Mouse (Mus musculus): ENCODE measurements around the gene Col4a4.

The Col4a4 gene

DNA sequence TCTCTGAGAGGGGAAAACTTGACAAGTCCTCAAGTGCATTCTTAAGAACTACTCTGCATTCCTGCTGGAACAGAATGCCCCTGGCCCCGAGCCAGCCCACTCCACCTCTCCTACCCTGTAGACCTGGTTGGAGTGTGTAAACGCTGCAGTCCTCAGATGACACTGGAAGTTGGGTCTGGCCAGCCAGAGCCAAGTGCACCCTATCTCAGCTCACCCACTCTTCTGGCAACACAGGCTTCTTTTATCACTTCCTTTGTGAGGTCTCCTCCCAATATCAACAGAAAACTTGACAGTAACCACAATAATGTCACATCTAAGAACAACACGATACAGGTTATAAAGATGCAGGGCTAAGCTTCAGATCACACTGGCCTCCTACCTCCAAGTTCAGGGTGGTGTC is 8.7 kb downstream of the Col4a4 start:
- DNase-seq (ENCODE audit: low spot score): no peak

DNA sequence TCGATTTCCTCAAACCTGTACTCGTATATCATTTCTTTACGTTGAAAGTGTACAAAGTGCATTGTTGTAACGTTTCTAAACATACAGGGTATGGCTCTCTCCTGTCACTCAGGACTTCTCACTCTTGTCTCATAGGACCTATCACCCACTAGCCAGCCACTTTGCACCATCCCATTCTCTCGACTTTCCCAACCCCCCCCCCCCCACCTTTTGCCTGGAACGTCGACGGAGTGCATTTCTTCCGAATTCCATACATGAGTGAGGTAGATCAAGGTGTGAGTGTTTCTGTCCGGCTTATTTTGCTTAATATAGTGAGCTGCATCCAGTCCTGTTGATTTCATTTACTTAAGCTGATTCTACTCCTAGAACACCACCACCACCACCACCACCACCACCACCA is 9.3 kb downstream of the Col4a4 start:
- no peak for DNase-seq (ENCODE audit: low spot score)

DNA sequence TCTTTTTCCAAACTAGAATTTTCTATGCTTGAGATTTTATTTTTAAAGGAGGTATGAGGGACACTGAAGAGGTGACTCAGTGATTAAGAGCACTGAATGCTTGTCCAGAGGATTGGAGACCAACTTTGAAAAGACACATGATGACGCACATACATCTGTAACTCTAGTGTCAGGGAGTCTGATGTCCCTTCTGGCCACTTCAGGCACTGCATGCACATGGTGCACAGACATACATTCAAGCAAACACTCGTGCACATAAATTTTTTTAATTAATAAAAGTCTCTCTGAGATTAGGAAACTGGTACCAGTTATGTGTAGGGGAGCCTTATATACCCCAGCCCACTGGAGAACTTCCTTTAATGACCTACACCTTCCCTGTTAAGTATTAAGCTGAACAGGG is 10.5 kb downstream of the Col4a4 start:
- no peak for DNase-seq (ENCODE audit: low spot score)

DNA sequence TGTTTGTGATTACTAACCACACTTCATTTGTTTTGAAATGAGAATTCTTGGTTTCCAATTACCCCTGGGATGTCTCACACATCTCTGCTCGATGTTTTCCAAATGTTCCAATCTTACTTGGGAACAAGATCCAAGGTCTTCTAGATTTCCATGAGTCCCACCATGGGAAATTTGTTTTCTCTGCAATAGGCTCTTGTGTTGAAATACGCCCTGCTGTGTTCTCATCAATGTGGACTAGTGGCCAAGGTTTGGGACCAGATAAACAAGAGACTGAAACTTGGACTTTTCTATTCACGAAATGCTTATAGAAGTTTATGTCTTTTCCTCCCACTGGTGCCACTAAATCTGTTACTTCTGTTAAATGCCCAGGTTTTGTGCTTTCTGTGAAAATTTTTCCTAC is 11.0 kb downstream of the Col4a4 start:
- no peak for DNase-seq (ENCODE audit: low spot score)

DNA sequence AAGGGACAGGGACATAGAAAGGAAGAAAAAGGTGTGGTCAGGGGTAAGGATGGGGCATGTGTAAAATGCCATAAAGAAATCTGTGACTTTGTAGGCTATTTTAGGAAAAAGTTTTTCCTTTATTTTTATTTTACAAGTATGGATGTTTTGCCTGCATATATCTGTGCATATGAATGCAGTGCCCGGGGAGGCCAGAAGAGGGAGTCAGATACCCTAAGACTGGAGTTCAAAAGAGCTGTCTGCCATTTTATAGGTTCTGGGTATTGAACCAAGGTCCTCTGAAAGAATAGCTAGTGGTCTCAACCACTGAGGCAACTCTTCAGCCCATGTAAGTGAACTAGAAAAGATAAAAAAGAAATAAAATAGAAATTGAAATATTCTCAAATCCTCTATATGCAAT is 14.9 kb downstream of the Col4a4 start:
- no peak for DNase-seq (ENCODE audit: low spot score)

DNA sequence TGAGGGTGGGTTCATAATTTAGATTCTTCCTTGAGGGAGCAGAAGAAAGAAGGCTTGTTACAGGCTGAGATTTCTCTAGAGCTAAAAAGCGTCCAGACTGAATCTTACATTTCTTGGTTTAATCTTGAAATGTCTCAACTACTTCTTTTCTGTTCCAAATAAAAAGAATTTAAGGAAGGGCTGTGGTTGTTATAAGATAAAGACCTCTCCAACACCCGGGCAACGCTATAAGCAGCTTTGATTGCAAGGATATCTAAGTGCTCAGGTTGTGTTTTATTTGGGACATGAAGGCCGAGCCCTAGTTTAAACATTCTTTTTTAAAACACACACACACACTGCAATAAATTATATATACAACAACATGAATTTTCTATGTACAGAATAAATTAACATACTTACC is 17.2 kb downstream of the Col4a4 start:
- DNase-seq (ENCODE audit: low spot score): no peak

DNA sequence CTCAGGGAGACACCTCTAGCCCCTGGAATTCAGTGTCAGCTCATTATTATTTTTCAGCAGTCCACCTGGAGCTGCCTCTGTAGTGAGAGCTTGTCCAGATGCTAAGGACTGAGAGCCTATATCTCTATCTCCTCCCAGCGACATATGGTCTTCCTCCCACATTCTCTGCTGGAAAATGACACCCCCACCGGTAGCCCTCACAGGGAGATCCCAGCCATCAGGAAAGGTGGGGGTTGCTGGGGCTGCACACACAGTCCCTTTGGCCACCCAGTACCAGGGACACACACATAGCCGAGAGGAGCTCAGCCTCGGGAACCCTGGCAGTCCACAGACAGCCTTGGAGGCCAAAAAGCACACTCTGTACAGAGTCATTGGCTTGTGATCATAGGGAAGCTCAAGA is 26.4 kb downstream of the Col4a4 start:
- DNase-seq (ENCODE audit: low spot score): no peak

DNA sequence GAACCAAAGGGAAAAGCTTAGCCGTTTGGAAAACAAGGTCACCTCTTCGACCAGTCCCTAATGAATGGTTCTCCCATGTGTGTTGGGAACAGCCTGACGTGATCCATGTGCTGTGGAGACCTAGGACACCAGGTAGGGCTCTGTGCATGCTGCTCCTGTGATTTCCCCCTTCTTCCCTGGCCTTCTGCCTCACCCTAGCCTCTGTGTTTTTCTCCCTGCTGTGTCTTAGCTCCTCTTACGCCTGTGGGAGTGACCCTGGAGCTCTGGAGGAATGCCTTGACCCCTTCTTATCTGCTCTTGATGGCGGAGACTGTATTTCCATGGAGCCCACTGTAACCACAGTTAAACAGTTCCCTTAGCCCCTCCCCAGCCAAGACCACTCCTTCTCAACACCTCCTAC is 31.8 kb downstream of the Col4a4 start:
- no peak for DNase-seq (ENCODE audit: low spot score)

DNA sequence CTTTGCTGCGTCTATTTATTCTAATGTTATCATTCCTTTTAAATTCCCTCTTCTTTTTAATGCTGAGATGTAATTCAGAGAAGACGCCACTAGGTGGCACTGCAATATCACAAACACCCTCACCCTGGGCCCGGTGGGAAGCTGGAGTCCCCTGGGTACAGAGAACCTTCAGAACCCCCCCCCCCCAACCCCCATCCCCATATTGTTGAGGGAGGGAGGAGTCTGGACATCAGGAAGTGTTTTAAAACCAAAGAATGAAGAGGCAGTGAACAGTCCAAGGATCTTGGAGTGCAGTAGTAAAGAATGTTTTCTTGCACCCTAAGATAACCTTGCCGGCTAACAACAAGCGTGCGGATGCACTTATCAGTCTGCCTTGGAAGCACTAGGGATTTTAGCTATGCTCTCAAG is 32.2 kb downstream of the Col4a4 start:
- no peak for DNase-seq (ENCODE audit: low spot score)

DNA sequence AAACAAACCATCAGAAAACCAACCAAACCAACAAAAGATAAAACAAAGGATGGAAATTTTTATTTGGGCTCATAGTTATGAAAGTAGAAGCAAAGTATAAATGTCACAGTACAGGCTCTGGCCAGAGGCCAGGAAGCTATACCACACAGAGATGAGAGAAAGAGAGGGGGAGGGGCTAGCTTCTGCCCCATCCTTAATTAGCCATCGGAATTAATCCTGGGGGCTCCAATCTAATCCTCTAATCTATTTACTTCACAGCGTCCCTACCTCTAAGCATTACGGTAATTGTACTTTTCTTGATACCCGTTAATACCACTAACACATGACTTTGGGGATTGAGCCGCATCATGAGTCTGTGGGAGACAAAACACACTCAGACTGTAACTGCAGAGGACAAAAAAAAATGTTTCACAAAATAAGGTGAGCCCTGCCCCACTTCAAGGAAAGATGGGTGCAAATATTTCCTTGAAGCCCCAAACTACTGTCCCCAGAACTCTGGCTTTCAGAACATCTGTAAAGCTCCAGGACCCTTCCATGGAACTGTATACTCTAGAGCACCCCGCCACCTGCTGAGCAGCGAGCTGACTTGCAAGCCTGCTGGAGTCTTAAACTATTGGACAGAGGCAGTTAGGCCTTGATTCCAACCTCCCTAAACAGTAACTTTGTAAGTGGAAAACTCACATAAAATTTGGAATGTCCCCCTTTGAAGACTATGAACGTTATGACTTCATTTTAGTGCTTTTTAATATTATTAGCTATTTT is 41.3 kb downstream of the Col4a4 start:
- DNase-seq (ENCODE audit: low spot score): no peak

DNA sequence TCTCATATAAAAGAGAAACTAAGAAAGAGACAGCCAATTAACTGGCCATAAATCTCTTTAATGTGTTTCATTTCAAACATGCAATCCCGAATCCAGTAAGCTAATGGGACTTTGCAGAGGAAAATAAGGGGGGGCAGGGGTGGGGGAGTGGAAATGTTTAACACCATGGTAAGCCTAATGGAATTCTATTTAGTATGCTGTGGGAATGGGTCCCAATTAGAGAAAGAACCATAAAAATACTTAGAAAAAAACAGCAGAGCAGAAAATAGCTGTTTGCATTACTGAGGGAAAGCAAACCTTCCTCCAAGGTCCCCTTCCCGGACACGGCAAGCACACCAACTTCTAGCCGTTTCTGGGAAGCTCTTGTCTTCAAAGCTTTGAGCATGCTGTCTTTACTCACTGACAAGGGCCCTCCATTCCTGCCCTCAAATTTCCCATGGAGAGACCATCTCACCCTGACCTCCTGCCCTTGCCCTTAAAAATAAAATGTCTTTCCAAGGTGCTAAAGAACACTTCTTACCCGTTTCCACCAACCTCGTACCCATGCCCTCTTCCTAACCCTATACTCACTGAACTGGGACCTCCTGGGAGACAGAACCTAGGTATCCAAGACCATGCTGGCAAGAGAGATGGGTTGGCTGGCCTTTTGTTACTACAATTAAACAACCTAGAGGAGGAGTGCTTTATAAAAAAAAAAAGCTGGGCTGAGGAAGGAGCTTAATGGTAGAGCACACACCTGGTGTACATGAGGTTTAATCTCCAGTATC is 42.0 kb downstream of the Col4a4 start:
- no peak for DNase-seq (ENCODE audit: low spot score)

DNA sequence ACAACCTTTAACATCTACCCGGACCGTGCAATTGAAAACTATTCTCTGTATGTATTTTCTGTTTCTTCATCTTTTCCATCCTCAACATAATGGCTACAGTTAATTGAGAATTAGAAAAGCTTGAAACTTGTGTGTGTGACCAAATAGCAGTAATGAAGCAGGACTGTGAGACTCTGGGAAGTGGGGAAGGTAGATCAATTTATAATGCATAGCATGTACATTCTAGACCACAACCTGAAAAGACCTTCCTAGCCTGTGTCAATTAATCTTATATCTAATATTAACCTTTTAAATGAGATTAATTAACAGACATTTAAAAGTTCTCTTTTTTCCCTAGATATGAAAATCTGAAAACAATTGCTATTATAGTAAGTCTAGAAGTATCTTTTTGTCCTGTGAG is 42.7 kb downstream of the Col4a4 start:
- DNase-seq (ENCODE audit: low spot score): no peak

DNA sequence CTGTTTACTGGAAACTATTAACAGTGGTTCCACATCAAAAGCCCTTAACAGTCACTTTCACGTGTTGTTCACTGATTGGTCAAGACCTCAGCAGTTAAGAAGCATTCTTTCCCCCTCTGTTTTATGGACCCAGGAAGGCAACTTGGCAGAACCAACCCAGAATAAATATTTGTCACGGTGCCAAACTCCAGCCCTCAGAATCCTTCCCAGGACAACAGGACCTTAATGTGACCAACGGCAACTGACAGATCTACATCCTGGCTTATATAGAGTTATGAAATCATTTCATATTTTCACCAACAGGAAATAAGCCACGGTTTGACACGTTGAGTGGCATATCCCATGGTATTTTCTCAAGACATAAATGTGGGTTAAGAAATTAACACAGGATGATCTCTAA is 46.6 kb downstream of the Col4a4 start:
- DNase-seq (ENCODE audit: low spot score): no peak

DNA sequence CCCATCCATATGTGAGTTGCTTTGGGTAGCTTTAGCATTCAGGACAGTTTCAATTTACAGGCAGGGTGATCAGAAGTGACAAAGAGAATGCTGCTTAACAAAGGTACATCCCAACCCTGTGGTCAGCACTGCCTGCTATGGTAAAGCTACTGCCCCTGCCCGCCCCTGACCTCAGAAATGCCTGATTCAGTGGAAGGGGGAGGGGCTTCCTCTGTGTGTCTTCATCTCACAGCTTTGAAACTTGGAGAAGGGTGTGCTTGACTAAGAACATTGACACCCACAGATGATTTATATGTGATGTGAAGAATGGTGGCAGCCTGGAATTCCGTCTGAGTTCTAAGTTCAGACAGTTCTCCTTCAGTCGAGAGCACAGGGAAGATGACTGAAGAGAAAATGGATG is 48.8 kb downstream of the Col4a4 start:
- DNase-seq (ENCODE audit: low spot score): no peak

DNA sequence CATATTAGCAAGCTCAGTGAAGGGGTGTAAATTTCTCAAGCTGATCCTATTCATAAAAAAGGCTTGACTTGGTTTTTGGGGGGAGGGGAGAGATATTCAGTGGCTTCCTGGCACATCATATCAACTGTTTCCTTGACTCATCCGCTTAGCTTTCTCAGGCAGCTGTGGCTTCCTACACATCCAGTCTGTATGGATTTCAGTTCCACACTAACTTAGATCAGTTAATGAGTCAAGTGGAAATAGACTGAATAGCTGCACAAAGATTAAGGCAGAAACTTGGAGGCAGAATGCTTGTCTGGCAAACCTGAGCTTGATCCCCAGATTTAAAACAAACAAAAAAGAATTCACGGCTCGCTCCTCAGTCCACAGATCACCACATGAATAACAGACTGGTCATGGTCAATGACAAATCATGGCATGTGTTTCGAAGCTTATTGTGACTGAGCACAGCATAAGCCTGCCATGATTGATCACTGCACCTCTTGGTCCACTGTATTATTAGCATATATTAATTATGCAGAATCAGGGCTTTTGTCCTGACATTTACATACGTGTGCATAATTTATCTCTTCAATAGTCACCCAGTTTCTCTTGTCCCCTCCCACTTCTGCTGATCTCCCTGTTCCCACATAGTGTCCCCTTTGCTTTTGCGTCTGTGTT is 50.0 kb downstream of the Col4a4 start:
- DNase-seq (ENCODE audit: low spot score): no peak

DNA sequence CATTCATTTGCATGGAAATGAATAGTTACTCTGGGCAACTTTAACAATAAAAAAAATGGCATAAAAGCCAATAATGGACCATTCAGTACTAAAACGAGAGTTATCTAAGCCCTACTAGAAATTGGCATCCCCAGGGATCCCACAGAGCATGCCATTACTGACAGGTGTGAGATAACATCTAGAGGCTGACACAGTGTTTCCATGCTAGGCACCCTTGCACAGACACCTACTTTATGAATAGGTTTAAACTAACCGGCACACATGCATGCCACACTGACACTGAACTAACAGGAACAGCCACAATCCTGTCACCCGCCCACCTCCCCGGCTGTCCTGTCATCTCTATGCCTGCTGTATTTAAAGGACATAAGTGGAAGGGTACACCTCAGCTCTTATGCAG is 58.7 kb downstream of the Col4a4 start:
- DNase-seq (ENCODE audit: low spot score): no peak

DNA sequence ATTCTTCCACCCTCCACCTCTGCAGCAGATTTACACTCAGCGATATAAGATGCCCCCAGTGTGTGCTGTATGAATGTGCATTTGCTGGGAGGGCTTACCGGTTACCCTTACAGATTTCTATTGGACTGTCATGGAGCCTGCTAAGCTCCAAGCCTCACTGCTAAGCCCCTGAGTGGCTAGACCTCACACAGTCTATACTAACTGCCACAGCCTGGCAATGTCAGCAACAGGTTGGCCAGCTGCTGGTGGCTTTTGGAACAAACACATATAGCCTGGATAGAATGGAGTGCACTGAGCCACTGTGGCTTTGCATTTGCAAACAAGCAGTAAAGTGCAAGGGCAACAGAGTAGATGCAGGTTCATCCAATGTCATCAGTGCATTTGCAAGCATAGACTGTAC is 94.7 kb downstream of the Col4a4 start:
- DNase-seq (ENCODE audit: low spot score): no peak

DNA sequence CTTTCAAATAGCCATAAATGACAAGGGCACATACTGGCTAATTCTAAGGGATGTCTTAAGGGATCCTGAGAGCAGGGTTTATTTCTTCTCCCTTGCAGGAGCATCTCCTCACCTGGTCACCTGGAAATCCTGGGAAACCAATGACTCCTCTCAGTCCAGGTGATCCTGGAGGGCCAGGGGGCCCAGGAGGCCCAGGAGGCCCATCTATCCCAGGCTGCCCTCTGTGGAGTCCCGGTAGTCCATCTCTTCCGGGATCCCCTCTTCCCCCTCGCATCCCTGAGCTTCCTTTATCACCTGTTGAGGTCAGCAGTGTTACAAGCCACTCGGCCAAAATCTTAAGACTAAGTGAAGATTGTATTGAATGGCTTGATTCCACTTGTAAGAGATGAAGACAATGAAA is 100.3 kb downstream of the Col4a4 start:
- DNase-seq (ENCODE audit: low spot score): no peak

DNA sequence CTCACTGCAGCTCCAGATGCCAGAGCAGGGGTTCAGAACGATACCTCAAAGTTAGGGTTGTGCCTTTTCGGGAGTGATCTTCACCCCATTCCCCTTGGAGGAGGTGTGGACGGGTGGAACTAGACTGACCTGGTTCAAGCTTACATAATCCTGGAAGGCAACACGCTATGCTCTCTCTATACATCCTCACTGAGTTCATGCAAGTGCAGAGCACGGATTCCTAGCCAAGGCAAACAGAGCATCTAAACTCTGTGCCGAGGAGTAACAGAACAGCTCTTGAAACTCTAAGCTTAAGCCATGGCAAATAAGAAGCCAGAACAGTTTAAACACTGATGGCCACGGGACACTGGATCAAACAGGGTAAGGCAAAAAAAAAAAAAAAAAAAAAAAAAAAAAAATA is 104.3 kb downstream of the Col4a4 start:
- DNase-seq (ENCODE audit: low spot score): no peak

DNA sequence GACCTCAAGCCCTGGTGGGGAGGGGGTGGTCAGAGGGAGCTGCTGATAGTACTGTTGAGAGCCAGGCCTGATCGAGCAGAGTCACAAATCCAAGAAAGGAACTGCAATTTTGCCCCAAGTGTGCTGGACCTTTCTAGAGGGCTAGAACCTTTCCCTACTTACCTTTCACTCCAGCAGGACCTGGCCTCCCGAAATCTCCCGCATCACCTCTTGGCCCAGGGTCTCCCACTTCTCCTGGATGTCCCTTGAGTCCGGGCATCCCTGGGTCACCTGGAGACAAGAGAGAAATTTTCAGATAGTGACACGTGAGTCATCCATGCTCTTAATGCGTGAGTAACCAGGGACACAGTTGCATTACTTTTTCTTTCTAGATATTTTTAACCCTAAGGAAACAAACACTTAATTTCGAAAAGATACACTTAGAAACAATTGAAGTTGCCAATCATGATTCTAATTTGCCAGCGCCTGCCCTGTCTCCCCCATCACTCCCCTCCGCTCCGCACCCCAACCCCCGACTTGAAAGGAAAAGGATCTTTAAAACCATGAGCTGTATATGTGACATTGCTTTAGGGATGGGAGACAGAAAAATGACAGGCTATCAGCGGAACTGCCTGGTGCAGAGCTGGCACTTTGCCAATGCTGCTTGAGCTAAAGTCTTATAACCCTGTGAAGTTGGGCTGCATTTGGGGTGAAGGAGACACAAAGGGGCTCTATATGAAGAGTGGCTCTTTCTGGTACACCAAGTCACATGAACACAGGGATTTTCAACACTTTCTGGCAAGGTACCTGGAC is 106.8 kb downstream of the Col4a4 start:
- DNase-seq (ENCODE audit: low spot score): no peak

DNA sequence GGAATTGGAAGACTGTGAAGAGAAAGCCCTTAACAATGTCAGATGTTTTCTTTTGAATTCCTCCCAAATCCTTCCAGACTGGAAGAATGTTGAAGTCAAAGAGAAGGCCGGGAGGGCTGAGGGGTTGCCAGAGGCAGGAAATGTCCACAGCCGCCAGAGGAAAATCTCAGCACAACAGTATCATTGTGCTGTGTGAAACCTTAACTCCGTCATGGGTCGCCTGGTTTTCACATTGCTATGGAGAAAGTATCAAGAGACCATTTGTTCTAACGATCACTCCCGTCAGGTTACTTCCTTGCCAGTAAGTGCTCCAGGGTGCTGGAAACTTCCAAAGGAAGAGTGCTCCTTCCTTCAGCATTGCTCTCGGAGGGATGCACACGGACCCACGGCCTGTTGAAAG is 109.9 kb downstream of the Col4a4 start:
- DNase-seq (ENCODE audit: low spot score): no peak

DNA sequence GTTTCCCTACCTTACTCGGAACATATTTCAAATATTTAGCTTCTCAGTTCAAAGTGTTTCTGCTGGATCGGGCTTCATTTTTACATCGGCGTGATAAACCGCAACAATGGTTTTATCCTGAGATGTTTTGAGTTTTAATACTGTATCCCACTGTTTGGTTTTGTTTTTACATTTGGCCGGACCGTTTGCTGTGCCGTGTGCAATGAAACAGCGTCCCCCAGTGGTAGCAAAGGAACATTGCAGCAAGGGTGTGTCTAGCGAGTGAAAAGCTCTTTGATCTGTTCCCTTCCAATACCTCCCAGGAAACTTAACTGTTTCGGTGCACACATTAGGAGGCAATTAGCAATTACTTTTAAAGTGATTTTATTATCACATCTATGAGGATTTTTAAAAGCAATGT is 110.4 kb downstream of the Col4a4 start:
- DNase-seq (ENCODE audit: low spot score): no peak

DNA sequence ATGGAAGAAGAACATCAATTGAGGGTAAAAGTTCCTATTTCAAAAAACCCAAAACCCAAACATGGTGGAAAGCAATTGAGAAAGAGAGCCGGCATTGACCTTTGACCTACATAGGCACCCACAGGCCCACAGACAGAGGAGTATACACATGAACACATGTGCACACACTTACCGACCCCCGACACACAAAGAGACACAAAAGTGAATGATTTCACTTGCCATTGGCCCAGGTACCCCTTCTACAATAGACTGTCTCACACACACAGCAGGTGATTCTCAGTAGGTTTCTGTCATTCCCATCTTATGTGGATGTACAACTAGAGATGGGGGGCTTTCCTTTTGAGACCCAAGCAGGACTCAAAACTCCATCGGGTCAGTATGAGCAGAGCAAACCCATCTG is 110.8 kb downstream of the Col4a4 start:
- no peak for DNase-seq (ENCODE audit: low spot score)

Data from spleen, adult 12 weeks (tissue).